Mouse (Mus musculus): Measurements from ENCODE around the gene Mast4.

DNA sequence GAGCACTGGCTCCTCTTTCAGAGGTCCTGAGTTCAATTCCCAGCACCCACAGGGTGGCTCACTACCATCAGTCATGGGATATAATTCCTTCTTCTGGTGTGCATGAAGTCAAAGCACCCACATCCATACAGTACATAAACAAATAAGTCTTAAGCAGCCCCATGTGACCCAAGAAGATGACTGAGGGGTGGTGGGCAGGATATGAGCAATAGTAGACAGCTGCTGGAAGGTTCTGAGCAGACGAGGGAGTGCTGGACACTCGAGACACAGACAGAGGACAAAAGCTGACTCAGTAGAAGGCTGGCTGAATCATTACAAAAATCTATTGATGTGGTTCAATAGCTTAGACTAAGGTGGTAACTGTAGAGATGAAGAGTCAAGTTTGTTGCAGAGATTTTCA lies 391.7 kb downstream of the Mast4 start:
- TF ChIP-seq GATA1 (IDR thresholded peaks at IDR 0.05; ENCODE audit: low read length) (no peak), TAL1 (IDR thresholded peaks at IDR 0.05; ENCODE audit: low read length) (no peak)

Data from erythroblast, embryonic 14.5 days (primary cell).